Mouse (Mus musculus): ENCODE results near the gene Gpr26. TPM values are rescaled to one million over a fixed set of nuclear protein-coding genes. Genes with fewer than 3 reads are reported as not detected.

The Gpr26 gene
- not detected in 2 replicates for total RNA-seq (2023)

DNA sequence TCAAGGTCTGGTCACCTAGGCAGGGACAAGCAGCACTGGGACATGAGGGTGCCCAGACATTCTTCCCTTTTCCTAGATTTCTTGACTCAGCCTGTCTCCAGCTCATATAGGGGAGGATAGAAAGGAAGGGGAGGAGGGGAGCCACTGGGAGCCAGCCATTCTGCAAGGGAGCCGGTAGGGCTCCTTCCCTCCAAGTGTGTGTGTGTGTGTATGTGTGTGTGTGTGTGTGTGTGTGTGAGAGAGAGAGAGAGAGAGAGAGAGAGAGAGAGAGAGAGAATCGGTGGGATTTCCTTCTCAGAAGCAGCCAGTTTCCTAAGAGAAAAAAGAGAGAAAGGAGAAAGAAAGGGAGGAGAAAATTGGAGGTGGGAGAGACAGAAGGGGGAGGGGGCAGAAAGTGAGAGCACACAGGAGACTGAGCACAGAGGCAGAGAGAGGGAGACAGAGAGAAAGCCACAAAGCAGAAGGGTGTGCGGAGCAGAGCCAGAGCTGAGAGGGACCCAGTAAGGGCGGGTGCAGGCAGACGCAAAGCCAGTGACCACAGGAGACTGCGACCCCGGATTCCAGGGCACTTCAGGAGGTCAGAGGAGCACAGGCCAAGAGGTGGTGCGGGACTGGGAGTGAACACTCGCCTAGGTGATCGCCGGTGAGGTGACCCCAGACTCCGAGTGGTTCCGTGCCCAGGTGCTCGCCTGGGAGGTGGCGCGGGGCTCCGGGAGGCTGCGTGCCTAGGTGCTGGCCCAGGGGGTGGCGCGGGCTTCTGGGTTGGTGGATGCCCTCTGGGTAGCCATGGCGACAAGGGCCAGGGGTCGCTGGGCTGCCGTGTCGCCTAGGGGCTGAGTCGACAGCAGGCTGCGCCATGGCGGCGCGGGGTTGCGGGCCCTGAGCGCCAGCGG, at the start of gene Gpr26:
TSS of gene Gpr26 (plus strand) at position 438 of the 893 bp plus-strand sequence.

Other genes starting within 250 kb of the Gpr26 start
- not detected in 2 replicates for gene Cpxm2, start 188.3 kb downstream of the Gpr26 start, total RNA-seq (2023)